Mouse (Mus musculus): ENCODE data around the gene Chit1.

DNA sequence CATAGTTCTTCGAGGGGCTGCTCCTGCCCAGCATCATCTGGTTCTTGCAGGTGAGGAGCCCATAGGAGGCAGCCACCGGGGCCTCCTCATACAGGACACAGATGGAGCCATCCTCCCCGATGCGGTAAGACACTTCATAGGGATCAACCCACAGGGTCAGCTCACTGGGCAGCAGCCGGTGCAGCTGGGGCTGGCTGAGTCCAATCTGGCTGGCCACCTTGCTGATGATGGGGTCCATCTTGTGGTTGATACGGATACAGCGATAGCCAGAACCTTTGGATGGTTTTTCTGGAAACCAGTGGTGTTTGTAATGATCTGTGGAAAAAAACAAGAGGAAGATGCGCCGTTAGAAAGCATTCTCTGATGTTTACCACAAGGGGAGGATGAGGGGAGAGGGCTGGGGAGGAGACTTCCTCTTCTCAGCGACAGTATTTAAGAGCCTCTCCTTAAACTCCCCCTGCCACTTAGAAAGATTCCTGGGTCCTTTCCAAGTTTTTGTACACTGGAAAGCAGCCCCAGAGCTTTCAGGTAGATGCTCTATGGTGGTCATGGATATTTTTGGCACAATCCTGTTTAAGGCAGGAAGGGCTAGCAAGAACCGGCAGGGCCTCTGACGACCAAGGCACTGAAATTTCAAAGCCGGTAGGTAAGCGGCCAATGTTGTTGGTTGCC, 33.5 kb upstream of the Chit1 start:
- TF ChIP-seq GATA1 (IDR thresholded peaks at IDR 0.05; ENCODE audit: borderline replicate concordance, low read length) (no peak), CTCF (IDR thresholded peaks at IDR 0.05; ENCODE audit: low read depth, low read length) (no peak), GATA2 (IDR thresholded peaks at IDR 0.05; ENCODE audit: borderline replicate concordance, low read depth, low read length) (no peak), POLR2AphosphoS5 (IDR thresholded peaks at IDR 0.05; ENCODE audit: insufficient replicate concordance, low read depth, low read length) (no peak)

Data from G1E (cell line).